Mouse (Mus musculus) cerebellum, adult 11 months (tissue): ENCODE data around the gene Lzts3.
"Not testable (repeated sequence)": the region's sequence is repeated elsewhere in the genome, so short reads cannot be mapped to it uniquely, and the experiment has no call there.

ENCODE experiments used
- DNase-seq: peaks from one replicate; pipeline ENCODE4 v3.0.0; 2022

Gene Lzts3

DNA sequence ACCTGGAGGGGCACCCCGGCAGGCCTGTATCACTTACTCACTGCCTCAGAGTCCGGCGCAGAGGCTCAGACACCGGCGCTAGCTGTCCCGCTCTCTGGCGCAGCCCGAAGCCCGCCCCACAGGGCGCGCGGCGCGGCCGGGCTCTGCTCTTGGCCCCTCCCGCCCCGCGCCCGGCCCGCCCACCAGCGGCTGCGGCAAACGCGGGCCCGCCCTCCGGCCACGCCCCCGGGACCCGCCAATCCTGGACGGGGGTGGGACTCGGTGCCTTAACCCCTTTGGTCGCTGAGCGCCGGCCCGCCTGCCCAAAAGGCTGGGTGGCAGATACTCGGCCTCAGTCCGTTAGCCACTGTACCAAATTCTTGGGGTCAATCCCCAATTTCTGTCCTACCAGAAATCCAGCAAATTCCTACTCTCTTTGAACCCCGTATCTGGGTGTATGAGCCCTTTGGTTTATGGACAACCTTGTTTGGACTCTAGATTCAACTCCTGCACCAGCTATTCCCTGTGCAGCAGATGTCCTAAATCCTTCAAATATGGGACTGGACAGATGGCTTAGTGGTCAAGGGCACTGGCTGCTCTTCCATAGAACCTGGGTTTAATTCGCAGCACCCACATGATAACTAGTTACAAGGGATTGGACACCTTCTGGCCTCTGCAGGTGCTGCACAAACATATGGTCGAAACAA lies at the start of gene Lzts3:
Lzts3 (minus strand) TSS at position 120 of the 686 bp plus-strand sequence.
- peak; percentile 94 for DNase-seq

DNA sequence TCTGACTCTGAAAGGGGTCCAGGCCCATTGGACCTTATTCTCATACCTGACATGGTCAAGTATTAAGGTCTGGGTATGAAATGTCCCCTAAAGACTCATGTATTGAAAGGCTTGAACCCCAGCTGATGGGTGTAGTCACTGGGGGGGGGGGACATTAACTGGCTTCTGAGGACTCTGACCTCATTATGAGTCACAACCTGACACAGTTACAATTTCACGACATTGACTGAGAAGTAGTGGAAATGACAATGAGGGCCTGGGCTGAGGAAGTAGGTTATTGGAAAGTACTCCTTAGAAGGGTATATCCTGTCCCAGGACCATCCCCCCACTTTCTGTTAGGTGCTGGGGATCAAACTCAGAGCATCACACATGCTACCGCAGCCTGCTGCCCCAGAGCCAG lies 46.4 kb upstream of the Lzts3 start:
- no peak for DNase-seq

DNA sequence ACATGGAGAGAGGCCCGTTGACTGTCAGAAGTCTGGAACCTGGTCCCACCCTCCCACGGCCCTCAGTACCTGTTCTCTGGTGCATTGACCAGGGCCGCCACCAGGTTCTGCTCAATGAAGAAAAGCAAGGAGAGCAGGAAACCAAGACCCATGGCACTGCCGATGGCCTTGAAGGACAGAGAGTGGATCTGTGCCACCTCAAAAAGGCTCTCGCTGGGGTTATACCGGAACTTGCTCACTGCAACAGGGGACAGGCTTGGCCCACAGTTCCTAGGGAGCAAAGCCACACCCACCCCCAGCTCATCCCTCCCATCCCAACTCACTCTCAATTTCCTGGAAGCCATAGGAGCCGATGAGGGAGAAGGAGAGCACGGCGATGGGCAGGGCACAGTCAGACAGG lies 42.8 kb upstream of the Lzts3 start:
- no peak for DNase-seq

- no peak for DNase-seq
Measured at GRCm38 (mm10) chr2:130681531-130681930, 38.9 kb upstream of the Lzts3 start.

DNA sequence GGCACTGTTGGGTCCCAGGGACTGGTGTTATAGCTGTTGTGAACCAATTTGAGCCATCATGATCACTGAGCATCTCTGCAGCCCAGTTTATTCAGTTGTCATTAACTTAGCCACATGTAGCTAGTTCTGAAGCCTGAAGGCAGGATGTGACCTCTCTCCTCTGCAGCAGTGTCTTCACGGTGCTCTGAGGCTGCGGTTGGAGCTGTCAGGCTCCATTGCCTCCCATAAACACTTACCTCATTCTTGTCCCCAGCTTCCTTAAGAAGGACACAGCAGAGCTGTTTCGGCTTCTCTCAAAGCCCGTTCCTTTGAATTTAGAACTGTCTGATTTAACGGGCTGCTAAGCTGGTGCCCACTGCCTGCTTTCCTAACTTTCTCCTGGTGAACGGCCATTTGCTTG lies 37.3 kb upstream of the Lzts3 start:
- DNase-seq, result no peak

DNA sequence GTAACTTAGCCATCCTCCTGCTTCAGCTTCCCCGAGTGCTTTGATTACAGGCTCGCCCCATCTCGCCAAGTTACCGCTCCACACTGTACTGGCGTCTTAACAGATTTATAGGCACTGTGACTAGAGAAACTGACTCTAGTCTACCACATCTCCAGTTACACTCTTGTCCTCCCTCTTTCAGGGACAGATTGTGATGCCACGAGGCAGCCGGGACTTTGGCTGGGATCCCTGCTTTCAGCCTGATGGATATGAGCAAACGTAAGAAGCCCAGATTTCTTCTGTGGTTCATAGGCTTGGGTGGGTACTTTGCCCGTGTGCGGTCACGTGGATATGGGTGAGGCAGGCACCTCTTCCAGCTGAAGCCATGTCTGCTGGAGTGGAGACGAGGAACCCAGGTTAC lies 36.6 kb upstream of the Lzts3 start:
- DNase-seq, result no peak

GRCm38 (mm10) chr2:130677211-130677610 lies 34.6 kb upstream of the Lzts3 start:
- DNase-seq, result no peak

GRCm38 (mm10) chr2:130667559-130667958 lies 25.0 kb upstream of the Lzts3 start, which contains the start of gene Itpa:
Gene Itpa (plus strand): TSS chr2:130667610.
- DNase-seq, result peak; percentile 84

DNA sequence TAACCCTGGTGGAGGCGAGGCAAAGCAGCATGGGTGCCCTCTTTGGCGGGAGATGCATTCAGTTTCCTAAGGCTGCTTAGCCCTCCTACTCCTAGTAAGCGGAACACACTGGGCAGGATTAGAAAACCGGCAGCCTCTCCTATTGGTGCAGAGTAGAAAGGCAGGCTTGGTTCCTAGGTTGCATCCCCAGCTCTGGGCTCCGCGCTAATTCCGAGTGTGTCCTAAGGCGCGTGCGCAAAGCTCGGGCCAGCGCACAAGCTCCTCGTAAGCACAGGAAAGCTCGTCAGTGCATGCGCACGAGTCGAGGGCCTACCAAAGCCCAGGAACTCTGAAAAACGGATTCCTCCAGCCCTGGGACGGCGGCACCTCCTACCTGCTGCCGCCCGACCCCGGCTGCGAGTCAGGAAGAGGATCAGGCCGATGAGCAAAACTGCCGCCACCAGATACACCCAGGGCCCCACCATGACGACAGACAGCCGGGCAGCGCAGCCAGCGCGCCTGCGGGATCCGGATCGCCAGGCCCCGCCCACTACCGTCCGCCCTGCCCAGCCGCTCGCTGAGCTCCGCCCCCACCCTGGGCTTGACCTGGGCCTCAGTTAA lies 21.6 kb upstream of the Lzts3 start, which contains the start of gene Ddrgk1:
Ddrgk1 (minus strand) TSS at position 558 of the 600 bp plus-strand sequence.
- DNase-seq, result peak; percentile 93

DNA sequence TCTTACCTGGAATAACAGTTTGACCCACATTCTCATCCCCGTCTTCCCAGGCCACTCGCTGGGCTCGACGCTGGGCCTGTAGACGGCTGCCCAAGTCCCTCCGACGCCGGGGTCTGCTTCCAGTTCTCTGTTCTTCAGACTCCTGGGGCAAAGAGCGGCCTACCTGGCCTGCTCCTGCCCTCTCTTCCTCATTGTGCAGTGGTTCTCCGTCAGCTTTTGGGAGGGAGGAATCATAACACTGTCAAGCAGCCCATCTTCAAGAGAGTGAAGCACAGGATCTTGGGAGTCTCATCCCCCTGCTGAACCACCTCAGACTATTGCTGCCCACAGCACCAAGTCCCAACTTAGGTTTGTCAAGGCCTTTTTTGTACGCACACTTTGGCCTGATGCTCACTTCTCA lies 20.7 kb upstream of the Lzts3 start:
- no peak for DNase-seq

DNA sequence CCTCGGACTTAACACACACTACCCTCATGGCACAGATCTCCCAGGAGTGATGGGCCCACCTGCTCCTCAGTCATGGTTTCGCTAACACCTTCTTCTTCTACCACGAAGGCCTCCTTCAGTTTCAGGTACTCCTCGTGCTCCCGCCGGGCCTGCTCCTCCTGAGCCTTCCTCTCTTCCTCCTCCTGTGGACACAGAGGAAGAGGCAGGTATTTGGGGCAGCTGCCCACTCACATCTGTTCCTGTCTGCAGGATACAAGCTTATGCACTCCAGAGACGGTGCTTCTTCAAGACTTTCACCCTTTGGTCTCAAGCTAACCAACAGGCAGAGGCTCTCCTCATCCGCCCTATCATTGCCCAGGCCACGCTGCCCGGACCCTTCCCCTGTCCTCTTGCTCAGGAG lies 15.9 kb upstream of the Lzts3 start:
- no peak for DNase-seq

GRCm38 (mm10) chr2:130657541-130657940 lies 14.9 kb upstream of the Lzts3 start:
- DNase-seq, result no peak

DNA sequence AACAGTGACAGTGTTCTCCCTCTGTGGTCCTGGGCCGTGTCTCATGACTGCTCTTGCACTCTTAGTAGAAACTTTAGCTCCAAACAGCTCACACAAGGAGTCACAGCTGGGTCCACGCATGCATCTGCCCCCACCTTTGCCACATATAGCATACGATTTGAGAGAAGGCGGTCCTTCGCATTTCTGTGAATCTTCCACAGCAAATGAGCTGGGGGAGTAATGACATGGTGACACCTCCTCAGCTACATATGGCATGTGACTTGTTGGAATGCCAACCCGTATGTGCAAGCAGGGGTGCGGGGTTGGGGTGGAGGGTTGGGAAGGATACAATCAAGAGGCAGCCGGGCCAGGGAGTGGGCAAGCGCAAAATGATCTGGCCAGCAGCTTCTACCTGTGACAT lies 13.9 kb upstream of the Lzts3 start:
- DNase-seq, result no peak

GRCm38 (mm10) chr2:130655660-130656339 lies 13.2 kb upstream of the Lzts3 start:
- DNase-seq, result no peak

- DNase-seq, result no peak
Measured at GRCm38 (mm10) chr2:130653760-130654159, 11.2 kb upstream of the Lzts3 start.

DNA sequence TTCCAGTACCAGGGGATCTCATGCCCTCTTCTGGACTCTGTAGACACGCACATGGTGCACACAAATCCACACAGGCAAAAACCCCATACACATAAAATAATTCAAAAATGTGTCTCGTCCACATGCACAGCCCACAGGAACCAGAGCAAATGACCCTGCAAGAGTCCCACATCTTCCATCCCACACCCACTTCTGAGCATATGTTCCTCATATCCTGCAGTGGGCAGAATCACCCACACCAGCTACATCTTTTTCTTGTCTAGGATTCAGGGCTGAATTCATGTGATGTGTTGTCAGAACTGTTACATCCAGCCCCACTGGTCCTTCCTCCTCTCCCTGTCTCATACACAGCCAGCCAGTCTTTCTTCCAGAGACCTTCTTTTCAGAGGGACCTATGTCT lies 10.7 kb upstream of the Lzts3 start:
- no peak for DNase-seq

GRCm38 (mm10) chr2:130649028-130649427 lies 6.4 kb upstream of the Lzts3 start:
- not testable (repeated sequence) for DNase-seq

DNA sequence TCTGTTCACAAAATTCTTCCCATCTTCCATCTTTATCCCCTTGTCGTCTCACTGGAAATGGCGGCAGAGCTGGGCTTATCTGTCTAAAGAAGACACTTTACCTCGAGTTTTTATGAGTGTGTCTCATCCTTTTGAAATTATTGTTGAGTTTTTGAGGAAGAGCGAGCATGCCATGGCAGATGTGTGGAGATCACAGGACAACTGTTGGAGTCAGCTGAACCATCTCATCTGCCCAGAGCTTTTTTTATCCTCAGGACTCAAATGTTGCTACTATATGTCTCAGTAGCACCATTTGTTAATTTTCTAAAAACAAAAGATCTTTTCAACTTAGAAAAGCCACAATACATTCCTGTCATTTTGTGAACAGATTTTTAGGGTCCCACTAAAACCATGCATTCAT lies 2.6 kb upstream of the Lzts3 start:
- no peak for DNase-seq

- DNase-seq, result peak; percentile 51
Measured at GRCm38 (mm10) chr2:130642197-130642660, 374 bp downstream of the Lzts3 start.

- no peak for DNase-seq
Measured at GRCm38 (mm10) chr2:130641351-130642025, 1.1 kb downstream of the Lzts3 start.

DNA sequence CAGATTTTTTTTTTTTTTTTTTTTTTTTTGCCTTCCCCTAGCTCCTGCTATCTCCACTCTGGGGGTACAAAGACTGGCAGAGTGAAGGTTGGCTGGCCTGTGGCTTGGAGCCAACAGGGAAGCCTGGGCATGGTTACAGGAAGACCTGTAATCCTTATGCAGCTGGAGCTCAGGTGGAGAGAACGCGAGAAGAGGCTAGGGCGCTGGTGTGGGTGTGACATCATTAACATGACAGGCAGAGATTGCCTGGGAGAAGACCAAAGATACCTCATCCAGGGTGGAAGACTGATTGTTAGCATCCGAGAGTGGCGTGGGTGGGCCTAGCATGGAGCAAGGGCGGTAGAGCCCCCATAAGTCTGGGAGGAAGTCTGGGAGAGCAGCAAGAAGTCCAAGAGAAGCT lies 3.3 kb downstream of the Lzts3 start:
- no peak for DNase-seq

DNA sequence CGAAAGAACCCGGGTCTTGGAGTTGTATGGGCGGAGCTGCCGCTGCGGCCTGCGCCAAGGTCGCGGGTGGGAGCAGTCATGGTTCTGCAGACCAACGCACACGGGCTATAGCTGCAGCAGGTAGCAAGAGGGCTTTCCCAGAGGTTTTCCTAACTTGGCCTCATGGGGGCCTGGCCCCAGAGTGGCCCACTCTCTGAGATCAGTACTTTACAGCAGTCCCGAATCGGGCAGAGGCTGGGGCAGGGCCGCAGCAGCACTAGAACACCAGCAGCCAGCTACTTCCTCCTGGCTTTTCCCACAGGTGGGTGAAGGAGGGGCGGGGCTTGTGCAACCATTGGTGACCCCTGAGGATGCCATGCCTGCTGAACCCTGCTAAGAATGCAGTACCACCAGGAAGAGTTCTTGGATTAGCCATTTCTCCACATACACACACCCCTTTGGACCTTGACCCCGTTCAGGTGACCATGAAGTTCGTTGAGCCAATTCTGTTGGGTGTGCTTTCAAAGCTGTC lies 4.4 kb downstream of the Lzts3 start:
- DNase-seq, result no peak

- no peak for DNase-seq
Measured at GRCm38 (mm10) chr2:130635847-130636246, 6.8 kb downstream of the Lzts3 start.
